Mouse (Mus musculus) embryonic facial prominence, embryonic 13.5 days (tissue): ENCODE data around the gene Nceh1. TPM values are rescaled to one million over a fixed set of nuclear protein-coding genes. Genes with fewer than 3 reads are reported as not detected.

Source experiments
- ATAC-seq: fragments of 200-750 bp; cut with Nextera tagmentation; 2 replicates; pipeline ENCODE4 v1.8.0; 2017; ENCODE audit warnings: low read depth; ENCODE audit not compliant: insufficient number of reproducible peaks, insufficient read depth, low FRiP score, low TSS enrichment
- H3K27ac ChIP-seq: fragments of 300-500 bp; sonication (generic); 2 replicates; pipeline ENCODE4 v1.5.1; 2015; ENCODE audit warnings: moderate library complexity, mild to moderate bottlenecking, inconsistent platforms
- H3K27me3 ChIP-seq: fragments of 300-500 bp; sonication (generic); 2 replicates; pipeline ENCODE4 v1.6.1; 2015; ENCODE audit warnings: mild to moderate bottlenecking, inconsistent platforms
- H3K36me3 ChIP-seq: fragments of 300-500 bp; sonication (generic); 2 replicates; pipeline ENCODE4 v1.6.1; 2015; ENCODE audit warnings: mild to moderate bottlenecking, inconsistent platforms
- H3K4me1 ChIP-seq: fragments of 300-500 bp; sonication (generic); 2 replicates; pipeline ENCODE4 v1.6.1; 2015; ENCODE audit warnings: inconsistent platforms
- H3K4me2 ChIP-seq: fragments of 300-500 bp; sonication (generic); 2 replicates; pipeline ENCODE4 v1.6.1; 2015; ENCODE audit warnings: moderate library complexity, mild to moderate bottlenecking, inconsistent platforms
- H3K4me3 ChIP-seq: fragments of 300-500 bp; sonication (generic); 2 replicates; pipeline ENCODE4 v1.5.1; 2015; ENCODE audit warnings: mild to moderate bottlenecking, inconsistent platforms
- H3K9ac ChIP-seq: fragments of 300-500 bp; sonication (generic); 2 replicates; pipeline ENCODE4 v1.6.1; 2015; ENCODE audit warnings: mild to moderate bottlenecking, inconsistent platforms
- H3K9me3 ChIP-seq: fragments of 300-500 bp; sonication (generic); 2 replicates; pipeline ENCODE4 v1.6.1; 2016; ENCODE audit warnings: inconsistent platforms
- WGBS: fragments of 180-500 bp; shearing (Covaris S2); methylation state at CpG from one replicate; pipeline ENCODE4 v1.1.7; 2015; ENCODE audit warnings: mixed read lengths; 5-methylcytosine and 5-hydroxymethylcytosine counted together
- polyA plus RNA-seq: library from polyadenylated mRNA; unstranded; fragments of >200 nt; fragmentation: Nextera tagmentation; extraction: Ambion mirVana; gene quantifications from 2 replicates; pipeline ENCODE4 v1.2.1, GENCODE M21; 2015

The Nceh1 gene
- 3.9 and 4.8 TPM in 2 replicates for polyA plus RNA-seq

GRCm38 (mm10) chr3:27182733-27183600, at the start of gene Nceh1:
Nceh1 (plus strand) TSS chr3:27182965.
- peaks cover 11% of the 10 kb centered on the region for H3K4me1 ChIP-seq
- under 1% methylated on average over 54 of the region's 54 CpGs for WGBS
- H3K27ac ChIP-seq: no peak within 1 kb of the TSS
- no peaks in the 10 kb centered on the region for H3K9me3 ChIP-seq
- no peaks in the 10 kb centered on the region for H3K36me3 ChIP-seq
- peak within 1 kb of the TSS; percentile 67 for H3K4me3 ChIP-seq
- peak within 1 kb of the TSS; percentile 77 for H3K9ac ChIP-seq
- H3K4me2 ChIP-seq: peak within 1 kb of the TSS; percentile 99
- peaks cover 3% of the 10 kb centered on the region; the same call in 1 of the 2 replicates for H3K27me3 ChIP-seq
- peak; percentile 92 for ATAC-seq

- ATAC-seq: no peak
- H3K36me3 ChIP-seq: peaks cover 70% of the 10 kb centered on the region
- WGBS: 89% methylated on average over 8 of the region's 8 CpGs
Observed at GRCm38 (mm10) chr3:27140101-27140500, 42.7 kb upstream of the Nceh1 start.

GRCm38 (mm10) chr3:27143570-27143969, 39.2 kb upstream of the Nceh1 start:
- ATAC-seq: no peak
- WGBS: 93% methylated on average over 7 of the region's 7 CpGs
- no peak overlapping the region for H3K9ac ChIP-seq
- no peaks in the 10 kb centered on the region for H3K9me3 ChIP-seq
- no peaks in the 10 kb centered on the region for H3K4me1 ChIP-seq
- no peak overlapping the region for H3K27ac ChIP-seq
- no peaks in the 10 kb centered on the region for H3K27me3 ChIP-seq
- no peak overlapping the region for H3K4me2 ChIP-seq
- no peak overlapping the region for H3K4me3 ChIP-seq
- peaks cover 52% of the 10 kb centered on the region for H3K36me3 ChIP-seq

More at GRCm38 (mm10) chr3:27140101-27140500, 42.7 kb upstream of the Nceh1 start:
- Histone ChIP-seq H3K27ac (no peak overlapping the region), H3K4me3 (no peak overlapping the region), H3K4me2 (no peak overlapping the region), H3K27me3 (no peaks in the 10 kb centered on the region), H3K9ac (no peak overlapping the region), H3K4me1 (no peaks in the 10 kb centered on the region), H3K9me3 (no peaks in the 10 kb centered on the region)

GRCm38 (mm10) chr3:27145733-27146132, 37.0 kb upstream of the Nceh1 start:
- Histone ChIP-seq H3K4me3 (no peak overlapping the region), H3K36me3 (peaks cover 47% of the 10 kb centered on the region), H3K27ac (no peak overlapping the region), H3K9me3 (no peaks in the 10 kb centered on the region), H3K4me2 (no peak overlapping the region), H3K9ac (no peak overlapping the region), H3K4me1 (no peaks in the 10 kb centered on the region), H3K27me3 (no peaks in the 10 kb centered on the region)
- 92% methylated on average over 7 of the region's 7 CpGs for WGBS
- no peak for ATAC-seq

GRCm38 (mm10) chr3:27153191-27153671, 29.5 kb upstream of the Nceh1 start:
- H3K4me3 ChIP-seq: peak overlapping the region; percentile 86
- WGBS: under 1% methylated on average over 29 of the region's 31 CpGs
- peak overlapping the region; percentile 83 for H3K9ac ChIP-seq
- H3K27me3 ChIP-seq: no peaks in the 10 kb centered on the region
- H3K9me3 ChIP-seq: no peaks in the 10 kb centered on the region
- peaks cover 28% of the 10 kb centered on the region for H3K4me1 ChIP-seq
- peak overlapping the region; percentile 91 for H3K27ac ChIP-seq
- ATAC-seq: peak; percentile 58
- peaks cover 12% of the 10 kb centered on the region for H3K36me3 ChIP-seq
- peak overlapping the region; percentile 69 for H3K4me2 ChIP-seq

GRCm38 (mm10) chr3:27153701-27154209, 29.0 kb upstream of the Nceh1 start, which contains the start of gene Ect2:
Ect2 (minus strand) TSS chr3:27153878.
- H3K36me3 ChIP-seq: peaks cover 11% of the 10 kb centered on the region; the same call in 1 of the 2 replicates
- peak within 1 kb of the TSS; percentile 69 for H3K4me2 ChIP-seq
- H3K9me3 ChIP-seq: no peaks in the 10 kb centered on the region
- H3K9ac ChIP-seq: peak within 1 kb of the TSS; percentile 83
- H3K27me3 ChIP-seq: no peaks in the 10 kb centered on the region
- H3K27ac ChIP-seq: peak within 1 kb of the TSS; percentile 91
- WGBS: under 1% methylated on average over 36 of the region's 37 CpGs
- H3K4me1 ChIP-seq: peaks cover 28% of the 10 kb centered on the region
- peak; percentile 99 for ATAC-seq
- H3K4me3 ChIP-seq: peak within 1 kb of the TSS; percentile 86

GRCm38 (mm10) chr3:27154280-27154679, 28.5 kb upstream of the Nceh1 start:
- WGBS: 54% methylated on average over 2 of the region's 2 CpGs
- Histone ChIP-seq H3K4me3 (peak overlapping the region; percentile 86), H3K4me1 (peaks cover 32% of the 10 kb centered on the region), H3K36me3 (peaks cover 7% of the 10 kb centered on the region; the same call in 1 of the 2 replicates), H3K9me3 (no peaks in the 10 kb centered on the region), H3K4me2 (peak overlapping the region; percentile 69), H3K9ac (peak overlapping the region; percentile 57), H3K27ac (peak overlapping the region; percentile 72), H3K27me3 (no peaks in the 10 kb centered on the region)
- no peak for ATAC-seq

- H3K4me3 ChIP-seq: no peak overlapping the region
- peak overlapping the region; percentile 72 for H3K27ac ChIP-seq
- peaks cover 32% of the 10 kb centered on the region for H3K4me1 ChIP-seq
- no peaks in the 10 kb centered on the region for H3K27me3 ChIP-seq
- peak overlapping the region; percentile 20 for H3K4me2 ChIP-seq
- ATAC-seq: no peak
- H3K36me3 ChIP-seq: no peaks in the 10 kb centered on the region
- 13% methylated on average over 6 of the region's 6 CpGs for WGBS
- no peaks in the 10 kb centered on the region for H3K9me3 ChIP-seq
- peak overlapping the region; percentile 58; the same call in 1 of the 2 replicates for H3K9ac ChIP-seq
Observed at GRCm38 (mm10) chr3:27155051-27155855, 27.5 kb upstream of the Nceh1 start.

GRCm38 (mm10) chr3:27155856-27156593, 26.7 kb upstream of the Nceh1 start:
- Histone ChIP-seq H3K4me1 (peaks cover 32% of the 10 kb centered on the region), H3K27ac (no peak overlapping the region), H3K4me2 (no peak overlapping the region), H3K9ac (no peak overlapping the region), H3K36me3 (no peaks in the 10 kb centered on the region), H3K9me3 (no peaks in the 10 kb centered on the region), H3K27me3 (no peaks in the 10 kb centered on the region), H3K4me3 (no peak overlapping the region)
- ATAC-seq: no peak
- 69% methylated on average over 9 of the region's 9 CpGs for WGBS

- Histone ChIP-seq H3K9ac (no peak overlapping the region), H3K27ac (no peak overlapping the region), H3K4me2 (no peak overlapping the region), H3K4me3 (no peak overlapping the region), H3K27me3 (no peaks in the 10 kb centered on the region), H3K36me3 (no peaks in the 10 kb centered on the region), H3K9me3 (no peaks in the 10 kb centered on the region), H3K4me1 (peaks cover 29% of the 10 kb centered on the region)
- no peak for ATAC-seq
- 57% methylated on average over 3 of the region's 3 CpGs for WGBS
Observed at GRCm38 (mm10) chr3:27156594-27156949, 26.2 kb upstream of the Nceh1 start.

- Histone ChIP-seq H3K4me1 (peaks cover 20% of the 10 kb centered on the region), H3K4me3 (no peak overlapping the region), H3K27me3 (no peaks in the 10 kb centered on the region), H3K4me2 (no peak overlapping the region), H3K9me3 (no peaks in the 10 kb centered on the region), H3K9ac (peak overlapping the region; percentile 52; the same call in 1 of the 2 replicates), H3K27ac (no peak overlapping the region), H3K36me3 (no peaks in the 10 kb centered on the region)
- WGBS: 25% methylated on average over 4 of the region's 4 CpGs
- ATAC-seq: no peak
Observed at GRCm38 (mm10) chr3:27158910-27159309, 23.9 kb upstream of the Nceh1 start.
